Mouse (Mus musculus): ENCODE measurements around the gene Kdm4b. TPM values are rescaled to one million over a fixed set of nuclear protein-coding genes. Genes with fewer than 3 reads are reported as not detected.

The Kdm4b gene
- polyA plus RNA-seq, 1 experiment from 2014 or later, result 24.1 TPM

GRCm38 (mm10) chr17:56337190-56337589 is 11.3 kb downstream of the Kdm4b start:
- H3K36me3 ChIP-seq (ENCODE audit: control insufficient read depth, insufficient read depth, low read length), result no peaks in the 10 kb centered on the region
- 23% methylated on average over 4 of the region's 4 CpGs for WGBS
- peaks cover 24 to 47% of the 10 kb centered on the region in 2 experiments for H3K4me1 ChIP-seq (ENCODE audit: control insufficient read depth in 2 of 2, insufficient read depth in 2 of 2, low read length in 2 of 2)
- 0 out of 2 replicates have a peak overlapping the region, but pooled peaks have one; percentile 46 for H3K9ac ChIP-seq (ENCODE audit: low read length)
- ATAC-seq (ENCODE audit: insufficient number of reproducible peaks, insufficient read depth, low FRiP score, low read depth), result no peak
- no peaks in the 10 kb centered on the region for H3K27me3 ChIP-seq (ENCODE audit: control insufficient read depth, insufficient read depth, low read length)
- H3K9me3 ChIP-seq (ENCODE audit: control insufficient read depth, low read length), result no peaks in the 10 kb centered on the region
- peak overlapping the region in 1 of 2 experiments; percentile 41; a peak in 1 of 4 replicates for H3K27ac ChIP-seq (replicated peaks in 1 of 2; ENCODE audit: control insufficient read depth in 1 of 2, insufficient read depth in 1 of 2, low read depth in 2 of 2, low read length in 2 of 2)
- H3K4me3 ChIP-seq (ENCODE audit: control insufficient read depth in 1 of 2, insufficient read depth in 1 of 2, low read depth in 1 of 2, low read length in 2 of 2), result no peak overlapping the region
- H3K4me2 ChIP-seq (ENCODE audit: low read length), result 0 out of 2 replicates have a peak overlapping the region, but pooled peaks have one; percentile 6

- no peaks in the 10 kb centered on the region for H3K36me3 ChIP-seq (ENCODE audit: control insufficient read depth, insufficient read depth, low read length)
- no peak overlapping the region for H3K4me3 ChIP-seq (ENCODE audit: control insufficient read depth in 1 of 2, insufficient read depth in 1 of 2, low read depth in 1 of 2, low read length in 2 of 2)
- H3K4me2 ChIP-seq (ENCODE audit: low read length), result 0 out of 2 replicates have a peak overlapping the region, but pooled peaks have one; percentile 6
- peak overlapping the region in 1 of 2 experiments; percentile 41; a peak in 1 of 4 replicates for H3K27ac ChIP-seq (replicated peaks in 1 of 2; ENCODE audit: control insufficient read depth in 1 of 2, insufficient read depth in 1 of 2, low read depth in 2 of 2, low read length in 2 of 2)
- H3K9ac ChIP-seq (ENCODE audit: low read length), result peak overlapping the region; percentile 46; the same call in 1 of the 2 replicates
- H3K4me1 ChIP-seq (ENCODE audit: control insufficient read depth in 2 of 2, insufficient read depth in 2 of 2, low read length in 2 of 2), result peaks cover 24 to 47% of the 10 kb centered on the region in 2 experiments
- H3K9me3 ChIP-seq (ENCODE audit: control insufficient read depth, low read length), result no peaks in the 10 kb centered on the region
- no peak for ATAC-seq (ENCODE audit: insufficient number of reproducible peaks, insufficient read depth, low FRiP score, low read depth)
- H3K27me3 ChIP-seq (ENCODE audit: control insufficient read depth, insufficient read depth, low read length), result no peaks in the 10 kb centered on the region
- WGBS, result 53% methylated on average over 6 of the region's 6 CpGs
Observed at GRCm38 (mm10) chr17:56337791-56338190, 11.9 kb downstream of the Kdm4b start.

- Histone ChIP-seq H3K9me3 (ENCODE audit: control insufficient read depth, low read length) (no peaks in the 10 kb centered on the region), H3K36me3 (ENCODE audit: control insufficient read depth, insufficient read depth, low read length) (no peaks in the 10 kb centered on the region), H3K4me1 (ENCODE audit: control insufficient read depth in 2 of 2, insufficient read depth in 2 of 2, low read length in 2 of 2) (peaks cover 24 to 44% of the 10 kb centered on the region in 2 experiments), H3K9ac (ENCODE audit: low read length) (no peak overlapping the region), H3K4me3 (ENCODE audit: control insufficient read depth in 1 of 2, insufficient read depth in 1 of 2, low read depth in 1 of 2, low read length in 2 of 2) (no peak overlapping the region), H3K4me2 (ENCODE audit: low read length) (no peak overlapping the region), H3K27ac (replicated peaks in 1 of 2; ENCODE audit: control insufficient read depth in 1 of 2, insufficient read depth in 1 of 2, low read depth in 2 of 2, low read length in 2 of 2) (no peak overlapping the region), H3K27me3 (ENCODE audit: control insufficient read depth, insufficient read depth, low read length) (no peaks in the 10 kb centered on the region)
- no peak for ATAC-seq (ENCODE audit: insufficient number of reproducible peaks, insufficient read depth, low FRiP score, low read depth)
- 72% methylated on average over 4 of the region's 4 CpGs for WGBS
Observed at GRCm38 (mm10) chr17:56338909-56339308, 13.0 kb downstream of the Kdm4b start.

- Histone ChIP-seq H3K9me3 (ENCODE audit: control insufficient read depth, low read length) (no peaks in the 10 kb centered on the region), H3K4me2 (ENCODE audit: low read length) (no peak overlapping the region), H3K27ac (replicated peaks in 1 of 2; ENCODE audit: control insufficient read depth in 1 of 2, insufficient read depth in 1 of 2, low read depth in 2 of 2, low read length in 2 of 2) (no peak overlapping the region), H3K9ac (ENCODE audit: low read length) (no peak overlapping the region), H3K36me3 (ENCODE audit: control insufficient read depth, insufficient read depth, low read length) (0 out of 2 replicates have a peak, but pooled peaks cover 3% of the 10 kb centered on the region), H3K4me1 (ENCODE audit: control insufficient read depth in 2 of 2, insufficient read depth in 2 of 2, low read length in 2 of 2) (peaks cover 24 to 39% of the 10 kb centered on the region in 2 experiments), H3K27me3 (ENCODE audit: control insufficient read depth, insufficient read depth, low read length) (no peaks in the 10 kb centered on the region), H3K4me3 (ENCODE audit: control insufficient read depth in 1 of 2, insufficient read depth in 1 of 2, low read depth in 1 of 2, low read length in 2 of 2) (no peak overlapping the region)
- no peak for ATAC-seq (ENCODE audit: insufficient number of reproducible peaks, insufficient read depth, low FRiP score, low read depth)
Observed at GRCm38 (mm10) chr17:56340717-56341116, 14.9 kb downstream of the Kdm4b start.

GRCm38 (mm10) chr17:56343466-56343865 is 17.6 kb downstream of the Kdm4b start:
- peaks cover 18 to 32% of the 10 kb centered on the region in 2 experiments for H3K4me1 ChIP-seq (ENCODE audit: control insufficient read depth in 2 of 2, insufficient read depth in 2 of 2, low read length in 2 of 2)
- no peaks in the 10 kb centered on the region for H3K9me3 ChIP-seq (ENCODE audit: control insufficient read depth, low read length)
- no peak for ATAC-seq (ENCODE audit: insufficient number of reproducible peaks, insufficient read depth, low FRiP score, low read depth)
- H3K27me3 ChIP-seq (ENCODE audit: control insufficient read depth, insufficient read depth, low read length), result no peaks in the 10 kb centered on the region
- H3K27ac ChIP-seq (replicated peaks in 1 of 2; ENCODE audit: control insufficient read depth in 1 of 2, insufficient read depth in 1 of 2, low read depth in 2 of 2, low read length in 2 of 2), result no peak overlapping the region
- no peak overlapping the region for H3K9ac ChIP-seq (ENCODE audit: low read length)
- 78% methylated on average over 3 of the region's 3 CpGs for WGBS
- H3K4me2 ChIP-seq (ENCODE audit: low read length), result no peak overlapping the region
- no peak overlapping the region for H3K4me3 ChIP-seq (ENCODE audit: control insufficient read depth in 1 of 2, insufficient read depth in 1 of 2, low read depth in 1 of 2, low read length in 2 of 2)
- 0 out of 2 replicates have a peak, but pooled peaks cover 3% of the 10 kb centered on the region for H3K36me3 ChIP-seq (ENCODE audit: control insufficient read depth, insufficient read depth, low read length)

- no peak for ATAC-seq (ENCODE audit: insufficient number of reproducible peaks, insufficient read depth, low FRiP score, low read depth)
- Histone ChIP-seq H3K4me1 (ENCODE audit: control insufficient read depth in 2 of 2, insufficient read depth in 2 of 2, low read length in 2 of 2) (peaks cover 14 to 31% of the 10 kb centered on the region in 2 experiments), H3K4me2 (ENCODE audit: low read length) (no peak overlapping the region), H3K27ac (replicated peaks in 1 of 2; ENCODE audit: control insufficient read depth in 1 of 2, insufficient read depth in 1 of 2, low read depth in 2 of 2, low read length in 2 of 2) (no peak overlapping the region), H3K9me3 (ENCODE audit: control insufficient read depth, low read length) (no peaks in the 10 kb centered on the region), H3K4me3 (ENCODE audit: control insufficient read depth in 1 of 2, insufficient read depth in 1 of 2, low read depth in 1 of 2, low read length in 2 of 2) (no peak overlapping the region), H3K27me3 (ENCODE audit: control insufficient read depth, insufficient read depth, low read length) (no peaks in the 10 kb centered on the region), H3K36me3 (ENCODE audit: control insufficient read depth, insufficient read depth, low read length) (0 out of 2 replicates have a peak, but pooled peaks cover 3% of the 10 kb centered on the region), H3K9ac (ENCODE audit: low read length) (no peak overlapping the region)
- WGBS, result 67% methylated on average over 2 of the region's 2 CpGs
Observed at GRCm38 (mm10) chr17:56345364-56345763, 19.5 kb downstream of the Kdm4b start.

GRCm38 (mm10) chr17:56348128-56348527 is 22.3 kb downstream of the Kdm4b start:
- Histone ChIP-seq H3K4me2 (ENCODE audit: low read length) (no peak overlapping the region), H3K4me1 (ENCODE audit: control insufficient read depth in 2 of 2, insufficient read depth in 2 of 2, low read length in 2 of 2) (peaks cover 2 to 16% of the 10 kb centered on the region in 2 experiments), H3K27me3 (ENCODE audit: control insufficient read depth, insufficient read depth, low read length) (no peaks in the 10 kb centered on the region), H3K36me3 (ENCODE audit: control insufficient read depth, insufficient read depth, low read length) (peaks cover 22% of the 10 kb centered on the region), H3K9me3 (ENCODE audit: control insufficient read depth, low read length) (no peaks in the 10 kb centered on the region), H3K4me3 (ENCODE audit: control insufficient read depth in 1 of 2, insufficient read depth in 1 of 2, low read depth in 1 of 2, low read length in 2 of 2) (no peak overlapping the region), H3K9ac (ENCODE audit: low read length) (no peak overlapping the region; the same call in 1 of the 2 replicates), H3K27ac (replicated peaks in 1 of 2; ENCODE audit: control insufficient read depth in 1 of 2, insufficient read depth in 1 of 2, low read depth in 2 of 2, low read length in 2 of 2) (no peak overlapping the region)
- 66% methylated on average over 4 of the region's 4 CpGs for WGBS
- ATAC-seq (ENCODE audit: insufficient number of reproducible peaks, insufficient read depth, low FRiP score, low read depth), result no peak

- Histone ChIP-seq H3K36me3 (ENCODE audit: control insufficient read depth, insufficient read depth, low read length) (peaks cover 27% of the 10 kb centered on the region), H3K4me1 (ENCODE audit: control insufficient read depth in 2 of 2, insufficient read depth in 2 of 2, low read length in 2 of 2) (peaks cover 2 to 16% of the 10 kb centered on the region in 2 experiments), H3K27ac (replicated peaks in 1 of 2; ENCODE audit: control insufficient read depth in 1 of 2, insufficient read depth in 1 of 2, low read depth in 2 of 2, low read length in 2 of 2) (no peak overlapping the region), H3K27me3 (ENCODE audit: control insufficient read depth, insufficient read depth, low read length) (no peaks in the 10 kb centered on the region), H3K4me3 (ENCODE audit: control insufficient read depth in 1 of 2, insufficient read depth in 1 of 2, low read depth in 1 of 2, low read length in 2 of 2) (no peak overlapping the region), H3K4me2 (ENCODE audit: low read length) (no peak overlapping the region), H3K9ac (ENCODE audit: low read length) (no peak overlapping the region; the same call in 1 of the 2 replicates), H3K9me3 (ENCODE audit: control insufficient read depth, low read length) (no peaks in the 10 kb centered on the region)
- no peak for ATAC-seq (ENCODE audit: insufficient number of reproducible peaks, insufficient read depth, low FRiP score, low read depth)
Observed at GRCm38 (mm10) chr17:56348586-56348985, 22.7 kb downstream of the Kdm4b start.
